Mouse (Mus musculus) stomach, postnatal 0 days (tissue): Measurements from ENCODE around the gene Bloc1s6. TPM values are rescaled to one million over a fixed set of nuclear protein-coding genes. Genes with fewer than 3 reads are reported as not detected.

ENCODE experiments used
- ATAC-seq: fragments of 200-750 bp; cut with Nextera tagmentation; 2 replicates; pipeline ENCODE4 v1.8.0; 2017; ENCODE audit not compliant: low FRiP score, low TSS enrichment
- DNase-seq: peaks from one replicate; pipeline ENCODE4 v3.0.0-alpha.2; 2016; ENCODE audit warnings: low spot score
- H3K27ac ChIP-seq: fragments of 300-500 bp; sonication (generic); replicated peaks from 2 replicates; pipeline ENCODE4 v1.5.1; 2014; ENCODE audit warnings: mild to moderate bottlenecking, control low read depth
- H3K27me3 ChIP-seq: fragments of 300-500 bp; sonication (generic); 2 replicates; pipeline ENCODE4 v1.6.1; 2014; ENCODE audit warnings: low read length; ENCODE audit not compliant: control insufficient read depth, insufficient read depth
- H3K36me3 ChIP-seq: fragments of 300-500 bp; sonication (generic); 2 replicates; pipeline ENCODE4 v1.6.1; 2014; ENCODE audit warnings: low read length, mixed read lengths; ENCODE audit not compliant: control insufficient read depth, insufficient read depth
- H3K4me1 ChIP-seq: fragments of 300-500 bp; sonication (generic); replicated peaks from 2 replicates; pipeline ENCODE4 v1.6.1; 2014; ENCODE audit warnings: antibody characterized with exemption; ENCODE audit not compliant: control insufficient read depth, insufficient read depth
- H3K4me2 ChIP-seq: fragments of 300-500 bp; sonication (generic); replicated peaks from 2 replicates; pipeline ENCODE4 v1.6.1; 2014; ENCODE audit warnings: low read depth, mild to moderate bottlenecking, control low read depth, moderate library complexity
- H3K4me3 ChIP-seq: fragments of 300-500 bp; sonication (generic); 2 replicates; pipeline ENCODE4 v1.5.1; 2014; ENCODE audit warnings: low read depth, low read length, control low read depth
- H3K9ac ChIP-seq: fragments of 300-500 bp; sonication (generic); 2 replicates; pipeline ENCODE4 v1.6.1; 2014; ENCODE audit warnings: mild to moderate bottlenecking, low read length, control low read depth, mixed read lengths
- H3K9me3 ChIP-seq: fragments of 300-500 bp; sonication (generic); 2 replicates; pipeline ENCODE4 v1.6.1; 2016; ENCODE audit warnings: low read length; ENCODE audit not compliant: control insufficient read depth
- CTCF ChIP-seq: IDR thresholded peaks from 2 replicates; pipeline ENCODE4 v1.5.1; 2016; ENCODE audit warnings: antibody characterized with exemption, low read depth, mild to moderate bottlenecking, moderate library complexity
- EP300 ChIP-seq: optimal IDR thresholded peaks from 2 replicates; pipeline ENCODE3; 2016; ENCODE audit warnings: antibody characterized with exemption
- WGBS: fragments of 180-500 bp; shearing (Covaris S2); extraction: QIAGEN DNeasy Blood & Tissue Kit; methylation state at CpG from one replicate; pipeline ENCODE4 v1.1.7; 2014; 5-methylcytosine and 5-hydroxymethylcytosine counted together
- polyA plus RNA-seq: library from polyadenylated mRNA; unstranded; fragments of >200 nt; fragmentation: Nextera tagmentation; extraction: Ambion mirVana; gene quantifications from 2 replicates; pipeline ENCODE4 v1.2.1, GENCODE M21; 2015

The Bloc1s6 gene
- polyA plus RNA-seq, 1 experiment from 2014 or later: 32.7 TPM

DNA sequence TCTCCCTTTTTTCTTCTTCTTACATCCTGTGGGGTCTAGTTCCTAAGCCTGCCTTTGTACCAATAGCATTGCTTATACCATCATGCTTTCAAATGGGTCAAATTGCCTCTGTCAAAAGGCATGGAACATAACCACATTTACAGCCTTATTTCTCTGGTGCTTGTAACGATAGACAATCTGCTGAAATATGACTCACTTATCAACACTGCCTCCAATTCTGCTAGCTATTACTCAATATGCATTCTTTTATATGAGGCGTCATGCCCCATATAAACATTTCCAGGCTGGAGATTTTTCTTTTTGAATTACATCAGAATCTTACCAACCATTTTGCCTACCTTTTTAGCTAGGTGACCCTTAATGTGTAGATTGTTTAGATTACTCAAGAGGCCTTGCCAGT is 33.7 kb upstream of the Bloc1s6 start:
- H3K9me3 ChIP-seq: no peaks in the 10 kb centered on the region
- H3K4me2 ChIP-seq: no peak overlapping the region
- no peak for DNase-seq
- H3K27me3 ChIP-seq: no peaks in the 10 kb centered on the region
- no peaks in the 10 kb centered on the region for H3K36me3 ChIP-seq
- TF ChIP-seq CTCF: no peak
- TF ChIP-seq EP300: no peak
- no peak overlapping the region for H3K27ac ChIP-seq
- no peak overlapping the region for H3K4me3 ChIP-seq
- H3K4me1 ChIP-seq: 0 out of 2 replicates have a peak, but pooled peaks cover 2% of the 10 kb centered on the region
- no peak overlapping the region for H3K9ac ChIP-seq
- WGBS: 33% methylated on average over 2 of the region's 2 CpGs
- no peak for ATAC-seq

DNA sequence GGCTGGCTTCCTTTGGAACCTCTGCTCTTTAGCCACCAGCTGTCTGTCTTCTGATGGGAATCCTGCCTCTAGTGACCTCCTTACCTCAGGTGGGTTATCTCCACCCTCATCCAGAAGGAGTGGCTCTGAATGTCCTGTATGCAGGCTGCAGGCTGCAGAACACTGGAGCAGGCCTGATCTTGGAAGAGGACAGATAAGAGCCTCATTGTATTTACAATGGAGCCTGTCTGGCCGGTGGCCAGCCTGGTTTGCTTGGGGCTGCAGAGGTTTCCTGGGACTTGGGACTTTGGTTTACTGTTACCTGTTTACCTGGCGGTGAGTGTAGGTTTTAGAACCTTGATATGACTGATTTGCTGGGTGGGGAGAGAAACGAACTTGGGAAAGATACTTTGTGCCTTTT is 30.2 kb upstream of the Bloc1s6 start:
- H3K9ac ChIP-seq: no peak overlapping the region
- TF ChIP-seq EP300 (no peak), CTCF (no peak)
- 37% methylated on average over 3 of the region's 3 CpGs for WGBS
- H3K9me3 ChIP-seq: no peaks in the 10 kb centered on the region
- no peaks in the 10 kb centered on the region for H3K4me1 ChIP-seq
- H3K36me3 ChIP-seq: no peaks in the 10 kb centered on the region
- DNase-seq: peak; percentile 87
- H3K27ac ChIP-seq: 0 out of 2 replicates have a peak overlapping the region, but pooled peaks have one; percentile 6
- no peaks in the 10 kb centered on the region for H3K27me3 ChIP-seq
- peak; percentile 91 for ATAC-seq
- H3K4me2 ChIP-seq: no peak overlapping the region
- no peak overlapping the region for H3K4me3 ChIP-seq

DNA sequence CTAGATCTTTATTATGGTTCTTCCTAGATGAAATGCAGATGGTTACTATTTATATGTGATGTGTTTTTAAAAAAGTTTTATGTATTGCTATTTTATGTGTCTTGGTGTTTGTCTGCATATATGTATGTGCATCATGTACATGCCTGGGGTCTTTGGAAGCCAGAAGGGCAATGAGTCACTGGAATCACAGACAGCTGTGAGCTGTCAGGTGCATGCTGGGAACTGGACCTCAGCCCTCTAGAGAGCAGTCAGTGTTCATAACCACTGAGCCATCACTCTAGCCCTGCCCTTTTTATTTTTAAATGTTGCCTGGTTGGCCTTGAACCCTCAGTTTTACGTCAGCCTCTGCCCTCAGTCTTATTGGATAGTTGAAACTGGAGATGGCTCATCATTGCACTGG is 29.1 kb upstream of the Bloc1s6 start:
- Histone ChIP-seq H3K9me3 (no peaks in the 10 kb centered on the region), H3K4me2 (no peak overlapping the region), H3K36me3 (no peaks in the 10 kb centered on the region), H3K27me3 (no peaks in the 10 kb centered on the region), H3K27ac (no peak overlapping the region), H3K4me1 (no peaks in the 10 kb centered on the region), H3K9ac (no peak overlapping the region), H3K4me3 (no peak overlapping the region)
- WGBS: 67% methylated on average over 1 of the region's 1 CpGs
- no peak for DNase-seq
- TF ChIP-seq CTCF (no peak), EP300 (no peak)
- ATAC-seq: no peak

DNA sequence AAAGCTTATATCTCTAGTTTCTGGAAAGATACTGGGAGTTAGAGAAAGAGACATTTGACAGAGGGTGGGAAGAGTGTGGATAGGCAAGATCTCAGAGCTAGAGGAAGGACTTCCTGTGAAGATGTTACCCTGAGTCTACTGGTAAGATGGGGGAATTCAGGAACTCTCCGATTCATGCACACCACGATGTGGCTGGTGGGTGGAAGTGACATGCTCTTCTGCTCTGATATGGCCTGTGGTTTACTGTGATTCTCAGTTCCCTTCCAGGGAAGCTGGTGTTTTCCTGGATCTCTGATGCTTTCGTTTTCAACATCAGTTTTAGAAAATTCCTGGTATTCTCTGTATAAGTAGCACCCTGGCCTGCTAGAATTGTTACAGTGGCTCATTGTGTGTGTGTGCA is 26.4 kb upstream of the Bloc1s6 start:
- ATAC-seq (no peak), DNase-seq (no peak)
- H3K4me3 ChIP-seq: no peak overlapping the region
- no peaks in the 10 kb centered on the region for H3K4me1 ChIP-seq
- H3K27me3 ChIP-seq: no peaks in the 10 kb centered on the region
- no peaks in the 10 kb centered on the region for H3K36me3 ChIP-seq
- 73% methylated on average over 3 of the region's 3 CpGs for WGBS
- no peak overlapping the region for H3K27ac ChIP-seq
- no peak for TF ChIP-seq CTCF
- TF ChIP-seq EP300: no peak
- no peak overlapping the region for H3K4me2 ChIP-seq
- H3K9me3 ChIP-seq: no peaks in the 10 kb centered on the region
- no peak overlapping the region for H3K9ac ChIP-seq

DNA sequence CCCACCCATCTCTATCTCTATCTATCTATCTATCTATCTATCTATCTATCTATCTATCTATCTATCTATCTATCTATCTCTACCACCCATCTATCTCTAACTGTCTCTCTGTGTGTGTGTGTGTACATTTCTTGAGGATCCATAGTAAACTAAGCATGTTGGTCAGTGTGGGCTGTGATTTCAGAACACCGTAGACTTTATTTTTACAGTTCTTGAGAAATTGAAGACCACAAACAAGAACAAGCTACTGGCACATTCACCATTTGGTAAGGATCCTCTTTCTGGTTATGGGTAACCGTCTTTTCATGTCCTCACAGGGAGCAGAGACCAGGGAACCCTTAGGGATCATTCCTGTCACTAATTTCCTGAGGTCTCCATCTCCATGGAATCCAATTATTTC is 25.5 kb upstream of the Bloc1s6 start:
- Histone ChIP-seq H3K27ac (no peak overlapping the region), H3K4me1 (no peaks in the 10 kb centered on the region), H3K9me3 (no peaks in the 10 kb centered on the region), H3K4me3 (no peak overlapping the region), H3K4me2 (no peak overlapping the region), H3K9ac (no peak overlapping the region), H3K36me3 (no peaks in the 10 kb centered on the region), H3K27me3 (no peaks in the 10 kb centered on the region)
- TF ChIP-seq EP300: no peak
- no peak for TF ChIP-seq CTCF
- ATAC-seq (no peak), DNase-seq (no peak)
- 83% methylated on average over 2 of the region's 2 CpGs for WGBS

DNA sequence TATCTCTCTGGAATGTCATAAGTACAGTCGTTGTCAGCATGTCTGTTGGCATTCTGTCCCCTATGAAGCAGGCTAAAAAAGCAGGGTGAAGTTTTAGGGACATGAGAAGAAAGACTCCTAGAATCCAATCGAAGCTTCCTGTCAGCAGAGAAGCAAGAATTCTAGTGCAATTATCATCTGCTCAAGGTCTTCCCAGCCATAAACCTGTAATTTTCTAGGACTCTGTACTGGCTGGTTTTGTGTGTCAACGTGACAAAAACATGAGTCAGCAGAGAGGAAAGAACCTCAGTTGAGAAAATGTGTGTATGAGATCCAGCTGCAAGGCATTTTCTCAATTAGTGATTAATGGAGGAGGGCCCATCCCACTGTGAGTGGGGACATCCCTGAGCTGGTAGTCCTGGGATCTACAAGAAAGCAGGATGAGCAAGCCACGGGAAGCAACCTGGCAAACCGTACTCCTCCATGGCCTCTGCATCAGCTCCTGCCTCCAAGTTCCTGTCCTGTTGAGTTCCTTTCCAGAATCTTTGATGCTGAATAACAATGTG is 23.1 kb upstream of the Bloc1s6 start:
- WGBS: 66% methylated on average over 5 of the region's 5 CpGs
- H3K4me2 ChIP-seq: no peak overlapping the region
- no peaks in the 10 kb centered on the region for H3K36me3 ChIP-seq
- H3K4me1 ChIP-seq: no peaks in the 10 kb centered on the region
- no peak overlapping the region for H3K9ac ChIP-seq
- TF ChIP-seq EP300: no peak
- no peak for TF ChIP-seq CTCF
- no peaks in the 10 kb centered on the region for H3K9me3 ChIP-seq
- no peak overlapping the region for H3K27ac ChIP-seq
- H3K4me3 ChIP-seq: no peak overlapping the region
- H3K27me3 ChIP-seq: no peaks in the 10 kb centered on the region
- DNase-seq (no peak), ATAC-seq (no peak; the same call in 1 of the 2 replicates)
